23 mouse cellular contexts compared by ENCODE assay signal in the genomic region with DNA sequence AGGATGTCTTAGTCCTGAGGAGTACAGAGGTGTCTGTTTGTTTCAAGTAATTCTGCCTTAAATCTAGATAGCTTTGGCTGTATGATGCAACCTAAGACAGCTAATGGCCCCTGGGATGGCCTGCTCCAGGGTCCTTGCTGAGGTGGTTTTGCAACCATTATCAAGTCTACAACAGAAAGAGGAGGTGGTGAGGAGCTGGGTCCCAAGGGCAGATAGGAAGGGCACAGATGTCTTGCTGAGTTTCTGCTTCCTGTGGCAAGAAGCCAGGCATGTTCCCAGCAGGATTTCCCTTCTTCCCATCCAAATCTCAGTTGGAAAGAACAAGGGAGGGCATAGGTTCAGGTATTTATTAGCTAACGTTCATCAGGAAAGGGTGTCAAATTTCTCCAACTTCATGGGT. TPM values are rescaled to one million over a fixed set of nuclear protein-coding genes. Genes with fewer than 3 reads are reported as not detected.
"Had no signal": no experiment of that assay in that cellular context is flagged by ENCODE, and none has a peak within 500 bp of the region (broad histone marks: within the 10 kb centered on the region; RNA-seq: fewer than 3 reads in every experiment).

A gene (minus strand): TSS at position 101 of the 400 bp plus-strand sequence.

- H3K27ac ChIP-seq: neural tube, embryonic 12.5 days; neural tube, embryonic 13.5 days; neural tube, embryonic 15.5 days; stomach, embryonic 15.5 days; stomach, postnatal 0 days had no signal

- H3K4me3 ChIP-seq: neural tube, embryonic 12.5 days; neural tube, embryonic 13.5 days; neural tube, embryonic 15.5 days; stomach, embryonic 15.5 days had no signal

- H3K36me3 ChIP-seq: neural tube, embryonic 12.5 days; neural tube, embryonic 13.5 days; neural tube, embryonic 15.5 days; stomach, embryonic 15.5 days had no signal

- H3K27me3 ChIP-seq: neural tube, embryonic 12.5 days; neural tube, embryonic 13.5 days; neural tube, embryonic 15.5 days; stomach, embryonic 15.5 days had no signal

- DNase-seq: retina, postnatal 1 day; right cerebral cortex, adult 18-20 months; right cerebral cortex, postnatal 14 days; right cerebral cortex, postnatal 25 days; right cerebral cortex, postnatal 4 days; spleen, adult 18-20 months; thymus, adult 18-20 months; thymus, postnatal 14 days; thymus, postnatal 25 days; thymus, postnatal 36 days had no signal

- H3K9me3 ChIP-seq: neural tube, embryonic 12.5 days; neural tube, embryonic 13.5 days; neural tube, embryonic 15.5 days; stomach, embryonic 15.5 days had no signal

- H3K4me1 ChIP-seq: neural tube, embryonic 12.5 days; neural tube, embryonic 13.5 days; neural tube, embryonic 15.5 days; stomach, embryonic 15.5 days had no signal

RNA-seq across cellular contexts. Expression of the gene that starts here (rescaled TPM):
- total RNA-seq: neutrophil, adult 5-6 weeks had no signal
- polyA plus RNA-seq: neural tube, embryonic 11.5 days; neural tube, embryonic 12.5 days; neural tube, embryonic 13.5 days; neural tube, embryonic 14.5 days; neural tube, embryonic 15.5 days; spleen, adult 2 months; stomach, embryonic 14.5 days; stomach, embryonic 15.5 days; stomach, embryonic 16.5 days; stomach, postnatal 0 days; testis, adult 2 months; urinary bladder, adult 2 months had no signal
